Mouse (Mus musculus) left cerebral cortex, adult 11 months (tissue): ENCODE results near the gene Ryr1.

Source experiments
- DNase-seq: peaks from one replicate; pipeline ENCODE4 v3.0.0; 2022; ENCODE audit warnings: low spot score

Ryr1 gene

GRCm38 (mm10) chr7:29124970-29125369, at the start of gene Ryr1:
Gene Ryr1 (minus strand): TSS chr7:29125179.
- no peak for DNase-seq

GRCm38 (mm10) chr7:29172390-29173016, 47.5 kb upstream of the Ryr1 start:
- DNase-seq, result no peak

- no peak for DNase-seq
Measured at GRCm38 (mm10) chr7:29171562-29172097, 46.7 kb upstream of the Ryr1 start.

GRCm38 (mm10) chr7:29170755-29171561, 46.0 kb upstream of the Ryr1 start:
- DNase-seq, result no peak

GRCm38 (mm10) chr7:29170066-29170754, 45.2 kb upstream of the Ryr1 start, which contains the start of the genes Ggn and Spred3:
Gene Ggn (plus strand): TSS chr7:29170210.
Gene Spred3 (minus strand): TSS chr7:29170411.
- no peak for DNase-seq

GRCm38 (mm10) chr7:29169231-29170065, 44.5 kb upstream of the Ryr1 start:
- DNase-seq, result peak; percentile 53

- DNase-seq, result no peak
Measured at GRCm38 (mm10) chr7:29168791-29169230, 43.8 kb upstream of the Ryr1 start.

GRCm38 (mm10) chr7:29168121-29168695, 43.2 kb upstream of the Ryr1 start:
- no peak for DNase-seq

GRCm38 (mm10) chr7:29167656-29168055, 42.7 kb upstream of the Ryr1 start:
- no peak for DNase-seq

GRCm38 (mm10) chr7:29162750-29163525, 38.0 kb upstream of the Ryr1 start:
- no peak for DNase-seq

- no peak for DNase-seq
Measured at GRCm38 (mm10) chr7:29162294-29162693, 37.3 kb upstream of the Ryr1 start.

GRCm38 (mm10) chr7:29158264-29158663, 33.3 kb upstream of the Ryr1 start:
- DNase-seq, result no peak

GRCm38 (mm10) chr7:29155838-29156782, 31.1 kb upstream of the Ryr1 start, which contains the start of gene Fam98c:
Gene Fam98c (minus strand): TSS chr7:29156234.
- DNase-seq, result peak; percentile 76

- DNase-seq, result peak; percentile 80
Measured at GRCm38 (mm10) chr7:29155196-29155837, 30.3 kb upstream of the Ryr1 start.

GRCm38 (mm10) chr7:29154018-29154720, 29.2 kb upstream of the Ryr1 start:
- no peak for DNase-seq

- no peak for DNase-seq
Measured at GRCm38 (mm10) chr7:29151486-29151885, 26.5 kb upstream of the Ryr1 start.

GRCm38 (mm10) chr7:29148771-29149170, 23.8 kb upstream of the Ryr1 start:
- no peak for DNase-seq
